Mouse (Mus musculus) kidney, embryonic 14.5 days (tissue): Measurements from ENCODE around the gene Dennd1a. TPM values are rescaled to one million over a fixed set of nuclear protein-coding genes. Genes with fewer than 3 reads are reported as not detected.

Source experiments
- ATAC-seq: fragments of 200-750 bp; cut with Nextera tagmentation; 2 replicates; pipeline ENCODE4 v1.8.0; 2017; ENCODE audit warnings: moderate number of reproducible peaks, mild to moderate bottlenecking, moderate TSS enrichment, moderate library complexity; ENCODE audit not compliant: low FRiP score, low TSS enrichment
- H3K27ac ChIP-seq: fragments of 300-500 bp; sonication (generic); 2 replicates; pipeline ENCODE4 v1.5.1; 2014; ENCODE audit warnings: low read depth, mild to moderate bottlenecking, low read length, moderate library complexity, mixed read lengths
- H3K27me3 ChIP-seq: fragments of 300-500 bp; sonication (generic); 2 replicates; pipeline ENCODE4 v1.6.1; 2014; ENCODE audit warnings: mild to moderate bottlenecking, low read length; ENCODE audit not compliant: control insufficient read depth, insufficient read depth
- H3K36me3 ChIP-seq: fragments of 300-500 bp; sonication (generic); 2 replicates; pipeline ENCODE4 v1.6.1; 2014; ENCODE audit warnings: low read length, mixed read lengths; ENCODE audit not compliant: control insufficient read depth, insufficient read depth
- H3K4me1 ChIP-seq: fragments of 300-500 bp; sonication (generic); 2 replicates; pipeline ENCODE4 v1.6.1; 2014; ENCODE audit warnings: low read length, mixed read lengths; ENCODE audit not compliant: control insufficient read depth, insufficient read depth
- H3K4me2 ChIP-seq: fragments of 300-500 bp; sonication (generic); replicated peaks from 2 replicates; pipeline ENCODE4 v1.6.1; 2014; ENCODE audit warnings: low read depth, mild to moderate bottlenecking, low read length
- H3K4me3 ChIP-seq: fragments of 300-500 bp; sonication (generic); 2 replicates; pipeline ENCODE4 v1.5.1; 2014; ENCODE audit warnings: mild to moderate bottlenecking, low read length
- H3K9ac ChIP-seq: fragments of 300-500 bp; sonication (generic); 2 replicates; pipeline ENCODE4 v1.6.1; 2014; ENCODE audit warnings: low read depth, mild to moderate bottlenecking, low read length, moderate library complexity
- H3K9me3 ChIP-seq: fragments of 300-500 bp; sonication (generic); 2 replicates; pipeline ENCODE4 v1.6.1; 2016; ENCODE audit warnings: low read length; ENCODE audit not compliant: control insufficient read depth
- WGBS: fragments of 180-500 bp; shearing (Covaris S2); extraction: QIAGEN DNeasy Blood & Tissue Kit; methylation state at CpG from one replicate; pipeline ENCODE4 v1.1.7; 2014; 5-methylcytosine and 5-hydroxymethylcytosine counted together
- polyA plus RNA-seq: library from polyadenylated mRNA; unstranded; fragments of >200 nt; fragmentation: Nextera tagmentation; extraction: Ambion mirVana; gene quantifications from 2 replicates; pipeline ENCODE4 v1.2.1, GENCODE M21; 2014

The Dennd1a gene
- polyA plus RNA-seq, 1 experiment from 2014 or later, result 12.6 TPM

- peaks cover under 1% of the 10 kb centered on the region; the same call in 1 of the 2 replicates for H3K27me3 ChIP-seq
- H3K4me1 ChIP-seq, result peaks cover 26% of the 10 kb centered on the region
- H3K9ac ChIP-seq, result no peak overlapping the region
- peak; percentile 38 for ATAC-seq
- peak overlapping the region; percentile 19 for H3K4me3 ChIP-seq
- no peaks in the 10 kb centered on the region for H3K36me3 ChIP-seq
- H3K9me3 ChIP-seq, result no peaks in the 10 kb centered on the region
- no peak overlapping the region for H3K27ac ChIP-seq
- WGBS, result 0% methylated on average over 18 of the region's 18 CpGs
- peak overlapping the region; percentile 37 for H3K4me2 ChIP-seq
These were observed 515.4 kb downstream of the Dennd1a start for GRCm38 (mm10) chr2:37771618-37772285.

DNA sequence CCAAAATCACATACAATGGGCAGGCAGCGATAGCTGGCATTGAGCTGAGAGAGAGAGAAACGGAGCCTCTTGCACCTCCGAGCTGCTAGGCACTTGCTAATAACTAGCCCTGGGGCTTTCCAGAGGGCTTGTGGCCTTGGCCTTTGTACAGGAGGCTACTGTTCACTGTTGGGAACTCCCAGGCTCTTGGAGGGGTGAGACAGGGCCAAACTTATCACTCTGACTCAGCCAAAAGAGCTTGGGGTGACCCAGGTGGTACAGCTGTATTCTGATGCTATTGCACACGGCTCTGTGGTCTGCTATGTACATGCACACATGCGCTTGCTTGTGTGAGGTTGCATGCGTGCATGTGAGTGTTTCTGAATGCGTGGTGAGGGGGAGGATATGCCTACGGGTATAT lies 517.4 kb downstream of the Dennd1a start:
- no peak overlapping the region for H3K9ac ChIP-seq
- no peaks in the 10 kb centered on the region for H3K27me3 ChIP-seq
- H3K36me3 ChIP-seq, result no peaks in the 10 kb centered on the region
- H3K9me3 ChIP-seq, result no peaks in the 10 kb centered on the region
- WGBS, result 92% methylated on average over 8 of the region's 8 CpGs
- H3K4me1 ChIP-seq, result peaks cover 32% of the 10 kb centered on the region
- no peak overlapping the region for H3K4me2 ChIP-seq
- H3K4me3 ChIP-seq, result no peak overlapping the region
- no peak overlapping the region for H3K27ac ChIP-seq
- no peak for ATAC-seq

GRCm38 (mm10) chr2:37768903-37769302 lies 518.3 kb downstream of the Dennd1a start:
- Histone ChIP-seq H3K9me3 (no peaks in the 10 kb centered on the region), H3K9ac (no peak overlapping the region), H3K4me2 (no peak overlapping the region), H3K4me3 (no peak overlapping the region), H3K27me3 (no peaks in the 10 kb centered on the region), H3K36me3 (no peaks in the 10 kb centered on the region), H3K27ac (0 out of 2 replicates have a peak overlapping the region, but pooled peaks have one; percentile 18), H3K4me1 (peaks cover 35% of the 10 kb centered on the region)
- 26% methylated on average over 2 of the region's 2 CpGs for whole genome bisulfite sequencing
- ATAC-seq, result no peak

DNA sequence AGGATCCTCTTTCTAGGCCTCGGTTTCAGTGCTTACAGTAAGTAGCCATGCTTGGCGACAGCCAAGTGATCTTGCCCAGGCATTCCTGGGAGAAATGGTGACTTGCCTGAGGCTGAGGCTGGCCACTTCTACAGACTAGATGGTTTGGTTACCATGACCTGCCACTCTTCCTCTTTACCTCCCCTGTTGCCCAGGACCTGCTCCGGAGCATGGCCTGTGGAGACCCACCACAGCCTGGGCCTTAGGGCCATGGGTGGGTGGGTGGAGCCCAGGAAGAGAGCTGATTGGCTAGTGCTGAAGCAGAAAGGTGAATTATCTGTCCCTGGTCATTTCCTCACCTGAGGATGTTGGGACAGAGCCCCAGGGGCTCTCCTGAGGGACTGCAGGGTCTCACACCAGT lies 519.5 kb downstream of the Dennd1a start:
- Histone ChIP-seq H3K4me2 (no peak overlapping the region), H3K9me3 (no peaks in the 10 kb centered on the region), H3K4me3 (no peak overlapping the region), H3K36me3 (no peaks in the 10 kb centered on the region), H3K27ac (no peak overlapping the region), H3K27me3 (no peaks in the 10 kb centered on the region), H3K9ac (no peak overlapping the region), H3K4me1 (peaks cover 36% of the 10 kb centered on the region)
- ATAC-seq, result no peak
- 64% methylated on average over 3 of the region's 3 CpGs for WGBS

DNA sequence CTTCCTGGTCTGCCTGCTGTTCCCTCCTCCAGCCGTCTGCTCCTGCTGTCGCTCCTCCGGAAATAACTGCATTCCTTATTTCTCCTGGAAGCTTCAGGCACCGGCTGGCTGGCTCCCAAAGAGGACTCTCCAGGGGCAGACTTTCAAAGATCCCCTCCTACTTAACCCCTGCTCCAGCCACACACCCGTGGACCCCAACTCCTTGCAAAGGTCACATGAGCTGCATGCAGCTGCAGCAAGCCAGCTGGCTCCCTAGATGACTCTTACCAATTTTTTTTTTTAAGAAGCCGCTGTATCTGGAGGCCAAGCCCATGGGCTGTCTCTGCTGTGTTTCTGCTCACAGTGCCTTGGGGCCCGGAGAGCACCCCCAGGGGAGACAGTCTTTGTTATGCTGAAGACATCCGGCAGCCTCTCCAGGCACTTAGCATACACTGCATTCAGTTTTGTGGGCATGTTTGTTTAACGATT lies 520.1 kb downstream of the Dennd1a start:
- H3K4me1 ChIP-seq, result peaks cover 36% of the 10 kb centered on the region
- no peak overlapping the region for H3K4me3 ChIP-seq
- H3K9ac ChIP-seq, result no peak overlapping the region
- no peaks in the 10 kb centered on the region for H3K36me3 ChIP-seq
- 3% methylated on average over 9 of the region's 9 CpGs for WGBS
- H3K9me3 ChIP-seq, result no peaks in the 10 kb centered on the region
- peak; percentile 8; the same call in 1 of the 2 replicates for ATAC-seq
- no peak overlapping the region for H3K4me2 ChIP-seq
- no peak overlapping the region for H3K27ac ChIP-seq
- 0 out of 2 replicates have a peak, but pooled peaks cover 5% of the 10 kb centered on the region for H3K27me3 ChIP-seq

DNA sequence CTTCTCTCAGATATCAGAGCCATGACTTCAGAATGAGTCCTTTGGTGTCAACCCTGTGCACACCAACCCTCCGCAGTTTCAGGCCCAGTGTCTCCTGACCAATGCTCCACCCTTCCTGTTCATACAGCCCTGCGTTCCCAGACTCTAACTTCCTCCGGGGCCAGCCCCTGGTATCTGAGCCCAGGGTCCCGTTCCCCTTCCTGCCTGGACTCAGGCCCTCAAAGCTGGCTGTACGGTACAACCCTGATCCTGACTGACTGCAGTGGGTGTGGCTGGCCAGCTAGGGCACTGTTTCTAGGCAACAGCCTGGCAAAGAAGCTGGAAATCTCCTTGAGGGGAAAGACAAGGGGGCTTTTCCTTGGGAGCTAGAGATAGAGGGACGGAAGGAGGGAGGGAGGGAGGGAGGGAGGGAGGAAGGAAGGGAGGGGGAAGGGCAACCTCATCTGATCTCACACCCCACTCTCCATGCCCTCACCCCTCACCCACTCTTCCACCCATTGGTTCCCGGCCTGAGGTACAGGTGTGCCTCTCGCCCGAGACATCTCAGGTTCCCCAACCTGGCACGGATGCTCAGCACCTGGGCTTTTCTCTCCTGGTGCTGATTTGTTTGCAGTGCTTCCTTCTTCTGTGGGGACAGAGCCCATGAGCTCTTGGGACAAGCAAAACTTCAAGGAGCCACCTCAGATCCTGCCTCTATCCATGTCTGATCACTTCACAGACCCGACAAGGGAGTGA lies 521.0 kb downstream of the Dennd1a start:
- Histone ChIP-seq H3K4me3 (no peak overlapping the region), H3K4me1 (peaks cover 36% of the 10 kb centered on the region), H3K36me3 (no peaks in the 10 kb centered on the region), H3K4me2 (no peak overlapping the region), H3K9me3 (no peaks in the 10 kb centered on the region), H3K9ac (no peak overlapping the region), H3K27ac (no peak overlapping the region), H3K27me3 (0 out of 2 replicates have a peak, but pooled peaks cover 5% of the 10 kb centered on the region)
- no peak for ATAC-seq
- 54% methylated on average over 11 of the region's 11 CpGs for WGBS

DNA sequence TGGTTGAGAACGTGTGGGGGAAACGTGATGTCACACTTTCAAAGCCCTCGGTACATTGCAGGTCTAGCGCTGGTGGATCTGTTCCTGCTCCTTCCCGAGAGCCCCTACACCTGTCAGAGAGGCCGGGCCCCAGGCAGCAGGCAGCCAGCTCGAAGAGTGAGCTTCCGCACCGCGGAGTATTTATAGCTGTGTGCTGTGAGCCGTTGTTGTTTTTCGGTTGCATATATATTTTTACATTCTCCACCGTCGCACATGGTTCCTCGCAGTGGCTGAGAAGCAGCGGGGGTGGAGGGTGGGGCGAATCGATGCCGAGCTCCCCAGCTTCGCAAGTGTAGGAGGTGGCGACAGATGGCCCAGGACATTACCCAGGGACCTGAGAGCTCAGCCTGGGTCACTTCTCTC lies 522.1 kb downstream of the Dennd1a start:
- no peak for ATAC-seq
- H3K9me3 ChIP-seq, result no peaks in the 10 kb centered on the region
- 0 out of 2 replicates have a peak, but pooled peaks cover 5% of the 10 kb centered on the region for H3K27me3 ChIP-seq
- peak overlapping the region; percentile 12 for H3K4me2 ChIP-seq
- no peaks in the 10 kb centered on the region for H3K36me3 ChIP-seq
- peaks cover 36% of the 10 kb centered on the region for H3K4me1 ChIP-seq
- no peak overlapping the region for H3K27ac ChIP-seq
- H3K9ac ChIP-seq, result no peak overlapping the region; the same call in 1 of the 2 replicates
- 18% methylated on average over 21 of the region's 21 CpGs for WGBS
- no peak overlapping the region for H3K4me3 ChIP-seq

- WGBS, result 78% methylated on average over 2 of the region's 2 CpGs
These were observed 522.7 kb downstream of the Dennd1a start for GRCm38 (mm10) chr2:37764514-37764913.

GRCm38 (mm10) chr2:37763638-37764037 lies 523.6 kb downstream of the Dennd1a start:
- Histone ChIP-seq H3K27me3 (0 out of 2 replicates have a peak, but pooled peaks cover 5% of the 10 kb centered on the region), H3K4me1 (peaks cover 33% of the 10 kb centered on the region)

More at GRCm38 (mm10) chr2:37764514-37764913, 522.7 kb downstream of the Dennd1a start:
- Histone ChIP-seq H3K27ac (no peak overlapping the region), H3K4me2 (no peak overlapping the region), H3K9ac (no peak overlapping the region), H3K4me1 (peaks cover 36% of the 10 kb centered on the region), H3K36me3 (no peaks in the 10 kb centered on the region), H3K4me3 (no peak overlapping the region), H3K9me3 (no peaks in the 10 kb centered on the region), H3K27me3 (0 out of 2 replicates have a peak, but pooled peaks cover 5% of the 10 kb centered on the region)
- ATAC-seq, result no peak

More at GRCm38 (mm10) chr2:37763638-37764037, 523.6 kb downstream of the Dennd1a start:
- WGBS, result 27% methylated on average over 3 of the region's 3 CpGs
- H3K9me3 ChIP-seq, result no peaks in the 10 kb centered on the region
- peak; percentile 9; the same call in 1 of the 2 replicates for ATAC-seq
- H3K4me3 ChIP-seq, result no peak overlapping the region
- H3K4me2 ChIP-seq, result no peak overlapping the region
- no peak overlapping the region for H3K27ac ChIP-seq
- no peak overlapping the region for H3K9ac ChIP-seq
- no peaks in the 10 kb centered on the region for H3K36me3 ChIP-seq
